Mouse (Mus musculus) colon, adult 2 months (tissue): ENCODE results near the gene Slc1a4. TPM values are rescaled to one million over a fixed set of nuclear protein-coding genes. Genes with fewer than 3 reads are reported as not detected.

Experiments
- polyA plus RNA-seq: library from polyadenylated mRNA; depleted of rRNA; stranded (reverse); fragments of >200 nt; gene quantifications from 2 replicates; pipeline ENCODE4 v1.2.3, GENCODE M21; 2012; rRNA removed

The Slc1a4 gene
- polyA plus RNA-seq: 11.9 and 12.8 TPM in 2 replicates

GRCm38 (mm10) chr11:20332561-20333514, at the start of gene Slc1a4:
Slc1a4 (minus strand) TSS chr11:20332713.

Other genes starting within 250 kb of the Slc1a4 start
- 15.6 and 17.3 TPM in 2 replicates for gene Actr2, start 219.8 kb downstream of the Slc1a4 start, polyA plus RNA-seq
- gene Rab1a, start 131.3 kb downstream of the Slc1a4 start, polyA plus RNA-seq: 48.9 and 62.8 TPM in 2 replicates
- gene Cep68, start 83.3 kb downstream of the Slc1a4 start, polyA plus RNA-seq: 9.6 and 10.9 TPM in 2 replicates
- gene Sertad2, start 210.5 kb upstream of the Slc1a4 start, polyA plus RNA-seq: 35.2 and 42.9 TPM in 2 replicates